Mouse (Mus musculus): ENCODE measurements around the gene Ifi35. TPM values are rescaled to one million over a fixed set of nuclear protein-coding genes. Genes with fewer than 3 reads are reported as not detected.

Gene Ifi35
- 0.93 TPM for polyA plus RNA-seq (2014; fragmentation: Illumina TruSeq; extraction: RNeasy Lipid Tissue Mini Kit (QIAGEN cat#74804); ENCODE audit: low read depth, low replicate concordance)

DNA sequence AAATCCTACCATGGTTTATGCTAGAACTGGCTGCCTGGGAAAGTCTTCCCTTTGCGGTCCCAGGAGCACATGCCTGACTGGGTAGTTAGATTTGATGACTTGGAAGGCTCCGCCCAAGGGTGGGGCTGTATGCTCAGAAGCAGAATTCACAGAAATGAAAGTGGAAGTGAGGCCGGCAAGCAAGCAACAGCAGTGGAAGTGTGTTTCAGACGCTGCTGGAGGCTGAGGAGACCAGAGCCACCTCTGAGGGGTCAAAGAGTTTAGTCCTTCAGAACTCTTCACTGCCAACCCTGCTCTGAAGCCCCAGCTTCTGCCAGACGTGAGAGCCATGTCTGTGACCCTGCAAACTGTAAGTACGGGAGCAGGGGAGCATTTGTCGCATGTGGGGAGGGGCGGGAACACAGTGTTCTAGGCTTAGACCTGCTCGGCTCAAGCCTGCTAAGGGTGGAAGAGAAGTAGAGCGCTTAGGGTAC, at the start of gene Ifi35:
Gene Ifi35, plus strand, starts transcription at position 134 of the 473 bp plus-strand sequence.

DNA sequence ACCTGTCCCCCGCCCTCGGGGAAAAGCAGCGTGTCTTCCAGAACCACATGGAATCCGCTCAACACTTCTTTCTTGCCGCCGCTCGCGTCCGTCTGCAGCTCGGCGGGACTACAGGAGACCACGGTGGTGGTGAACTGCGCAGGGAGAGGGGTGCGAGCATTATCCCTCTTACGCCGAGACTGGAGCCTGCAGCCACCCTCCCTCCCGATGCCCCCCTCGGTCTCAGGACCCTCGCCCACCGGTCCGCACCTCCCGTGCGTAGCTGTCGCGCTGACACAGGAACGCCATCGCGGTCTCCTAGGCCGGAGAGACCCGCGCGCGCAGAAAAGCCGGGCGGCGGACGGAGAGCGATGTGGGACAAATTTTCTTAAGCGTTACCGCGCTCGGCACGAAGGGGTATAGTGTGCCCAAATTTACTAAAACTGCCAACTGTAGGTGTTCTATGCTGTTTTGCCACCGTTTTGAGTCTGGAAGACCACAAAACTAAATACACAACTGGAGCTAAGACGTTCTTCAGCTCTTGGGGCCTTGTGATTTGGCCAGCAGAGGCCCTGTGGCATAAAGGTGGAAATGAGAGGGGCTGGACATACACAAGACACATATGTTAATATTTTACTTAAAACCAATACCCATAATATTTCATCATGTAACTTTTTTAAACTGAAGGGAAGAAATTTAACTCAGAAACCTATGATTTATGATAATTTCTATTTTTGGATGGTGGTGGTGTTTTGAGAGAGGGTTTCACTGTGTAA, 30.9 kb upstream of the Ifi35 start, which contains the start of gene Aarsd1:
Gene Aarsd1, minus strand, starts transcription at position 515 of the 755 bp plus-strand sequence.

DNA sequence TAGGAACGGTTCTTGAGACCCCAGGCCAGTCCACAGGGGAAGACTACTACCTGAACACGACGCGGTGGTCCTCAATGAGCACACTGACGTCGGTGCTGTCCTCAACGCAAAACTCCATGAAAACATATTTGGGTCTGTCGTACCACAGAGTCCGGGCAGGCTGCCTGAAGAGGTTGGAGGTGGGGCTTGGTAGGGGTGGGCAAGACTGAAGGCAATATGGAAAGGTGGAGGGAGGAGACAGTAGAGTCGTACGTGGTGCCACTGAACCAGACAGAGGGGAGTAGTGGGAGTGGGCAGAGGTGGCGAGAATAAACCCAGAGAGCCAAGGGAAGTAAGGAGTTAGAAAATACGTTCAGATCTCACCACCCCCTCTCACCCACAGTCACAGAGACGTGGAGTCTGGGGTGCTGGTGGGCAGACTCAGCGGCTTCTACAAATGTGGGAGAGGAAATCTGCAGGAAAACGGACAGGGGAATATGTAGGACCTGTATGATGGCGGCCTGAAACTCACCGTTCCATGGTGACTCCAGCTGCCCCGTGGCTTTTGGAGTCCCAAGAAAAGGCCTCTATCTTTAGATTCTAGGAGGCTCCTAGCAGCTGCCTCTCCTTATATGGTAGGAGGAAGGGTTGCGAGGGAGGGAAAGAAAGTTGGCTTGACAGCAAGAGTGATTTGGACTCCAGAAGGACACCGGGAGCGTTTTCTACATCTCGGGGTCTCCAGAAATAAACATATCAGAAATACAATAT, 23.9 kb upstream of the Ifi35 start, which contains the start of gene Gm27029:
Gene Gm27029, minus strand, starts transcription at position 692 of the 747 bp plus-strand sequence.

DNA sequence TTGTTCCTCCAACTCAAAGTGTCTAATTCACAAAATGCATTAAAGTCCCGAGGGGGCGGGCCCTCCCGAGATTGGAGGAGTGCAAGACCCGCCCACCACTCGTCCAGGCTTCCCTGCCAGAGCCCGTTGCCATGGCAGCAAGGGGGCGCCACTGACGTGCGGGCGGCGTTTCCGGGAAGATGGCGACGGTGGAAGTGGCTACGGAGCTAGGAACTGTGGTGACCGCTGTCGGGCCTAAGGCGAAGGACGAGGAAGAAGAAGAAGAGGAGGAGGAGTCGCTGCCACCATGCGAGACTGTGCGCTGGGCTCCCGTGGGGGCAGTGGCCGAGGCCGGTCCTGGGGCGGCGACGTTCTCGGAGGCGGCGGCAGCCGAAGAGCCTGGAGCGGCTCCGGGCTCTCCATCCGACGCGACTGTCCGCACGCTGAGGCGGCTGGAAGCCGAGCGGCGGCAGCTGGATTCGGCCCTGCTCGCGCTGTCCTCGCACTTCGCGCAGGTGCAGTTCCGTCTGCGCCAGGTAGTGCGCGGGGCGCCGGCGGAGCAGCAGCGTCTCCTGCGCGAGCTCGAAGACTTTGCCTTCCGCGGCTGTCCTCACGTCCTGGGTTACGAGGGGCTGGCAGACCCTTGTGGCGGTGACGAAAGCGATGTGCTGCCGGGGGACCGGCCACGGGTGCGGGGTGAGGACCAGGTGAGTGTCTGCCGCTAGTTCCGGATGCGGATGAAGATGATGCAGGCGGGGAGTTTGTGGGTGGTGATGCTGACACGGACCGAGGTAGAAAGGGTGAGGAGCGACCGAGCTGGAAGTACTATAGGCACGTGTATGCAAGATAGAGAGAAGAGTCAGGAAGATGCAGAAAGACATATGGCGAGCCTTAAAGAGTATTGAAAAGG, 23.0 kb upstream of the Ifi35 start, which contains the start of the genes Rundc1 and Ptges3l:
Gene Rundc1, plus strand, starts transcription at position 161 of the 889 bp plus-strand sequence.
Gene Ptges3l, minus strand, starts transcription at position 409 of the 889 bp plus-strand sequence.

DNA sequence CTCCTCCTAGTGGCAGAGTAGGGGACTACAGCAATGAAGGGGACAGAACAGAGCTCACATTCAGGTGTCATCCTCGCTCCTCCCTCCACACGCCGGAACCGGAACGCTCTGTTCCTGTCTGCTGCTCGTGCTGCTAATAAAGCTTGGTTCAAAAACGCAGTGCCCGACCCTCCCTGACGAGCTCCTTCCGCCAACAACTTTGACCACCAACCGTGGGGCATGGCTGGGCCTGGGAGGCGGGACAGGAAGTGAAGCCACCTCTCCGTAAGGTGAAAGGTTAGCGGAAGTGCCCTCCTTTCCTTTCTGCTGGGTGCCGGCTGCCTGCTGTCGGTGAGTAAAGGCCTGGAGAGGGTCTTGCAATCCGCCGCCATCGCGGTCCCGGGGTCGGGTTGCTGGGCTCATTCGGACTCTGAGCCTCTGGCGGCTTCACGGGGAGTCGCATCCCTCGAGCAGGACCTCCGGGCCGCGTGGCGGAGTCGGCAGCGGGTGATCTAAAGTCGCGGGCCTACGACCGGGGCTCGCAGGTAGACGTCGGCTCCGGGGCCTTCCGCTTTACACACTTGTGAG, 6.0 kb upstream of the Ifi35 start, which contains the start of gene Rpl27:
Gene Rpl27, plus strand, starts transcription at position 172 of the 567 bp plus-strand sequence.

DNA sequence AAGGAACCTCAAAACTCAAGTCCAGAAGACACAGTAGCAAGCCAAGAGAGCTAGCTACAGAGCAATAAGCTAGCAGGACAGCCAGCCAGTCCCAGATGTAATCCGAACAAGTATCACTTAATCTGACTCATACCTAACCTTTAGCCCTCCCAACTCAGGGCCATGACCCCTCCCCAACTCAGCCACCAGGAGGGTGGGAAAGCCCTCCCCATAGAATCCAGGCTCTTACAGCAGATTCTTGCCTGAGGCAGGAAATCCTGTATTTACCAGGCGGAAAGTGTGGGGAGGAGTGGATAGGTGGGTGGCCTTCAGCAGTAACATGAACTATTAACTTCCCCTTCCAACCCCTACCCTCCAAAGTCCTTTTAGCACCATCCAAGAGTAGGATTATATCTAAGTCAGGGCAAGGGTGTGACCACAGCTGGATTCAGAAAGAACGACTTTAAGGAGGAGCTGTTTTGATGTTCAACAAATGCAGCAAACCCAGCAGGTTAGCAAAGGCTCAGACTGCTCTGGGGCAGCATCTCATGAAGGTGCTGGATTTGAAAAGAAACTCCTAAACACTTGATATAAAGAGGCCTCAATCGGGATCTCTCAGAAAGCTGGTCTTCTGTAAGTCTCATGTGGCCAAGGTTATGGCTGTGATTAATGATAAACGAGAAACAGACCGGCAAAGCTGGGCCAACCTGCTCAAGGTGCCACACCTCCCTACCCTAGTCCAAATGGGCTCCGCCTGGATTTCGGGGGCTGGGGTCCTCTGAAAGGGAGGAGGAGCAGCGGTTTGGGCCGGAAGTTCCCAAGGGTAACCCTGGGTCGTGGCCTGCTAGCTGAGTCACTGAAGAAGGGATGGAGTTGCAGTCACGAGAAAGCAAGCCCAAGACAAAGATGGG, 16.2 kb downstream of the Ifi35 start, which contains the start of gene Rnd2:
Gene Rnd2, plus strand, starts transcription at position 789 of the 890 bp plus-strand sequence.

DNA sequence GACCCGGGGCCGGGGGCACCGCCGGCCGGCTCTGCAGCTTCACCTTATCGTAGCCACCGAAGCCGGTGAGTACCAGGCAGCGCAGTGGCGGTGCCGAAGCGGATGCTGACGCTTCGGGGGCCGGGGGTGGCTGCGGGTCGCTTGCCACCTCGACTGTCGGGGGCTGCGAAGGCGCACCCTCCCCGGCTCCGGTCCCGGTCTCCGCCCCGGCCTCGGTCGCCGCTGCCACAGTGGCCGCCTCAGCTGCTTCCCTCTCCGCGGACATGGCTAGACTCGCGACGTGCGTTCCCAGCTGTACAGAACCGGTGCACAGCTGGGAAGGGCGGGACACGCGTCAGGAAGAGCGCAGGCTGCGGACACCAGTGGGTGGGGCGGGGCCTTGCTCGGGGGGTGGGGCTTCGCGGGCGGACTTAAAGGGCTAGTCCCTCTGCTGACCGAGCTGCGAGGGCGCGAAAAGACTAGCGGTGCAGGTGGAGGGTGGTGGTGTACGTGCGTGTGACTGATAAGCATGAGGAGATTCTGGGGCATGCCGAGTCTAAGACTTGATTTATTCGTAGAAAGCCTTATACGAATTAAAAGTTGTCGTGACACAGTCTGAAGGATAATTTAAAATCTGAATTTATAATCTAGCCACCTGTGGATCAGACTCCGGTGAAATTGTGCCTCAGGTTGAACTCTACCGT, 17.8 kb downstream of the Ifi35 start, which contains the start of gene Vat1:
Gene Vat1, minus strand, starts transcription at position 362 of the 683 bp plus-strand sequence.

Other genes starting within 250 kb of the Ifi35 start
- 30.4 TPM for gene Ezh1, start 221.9 kb upstream of the Ifi35 start, polyA plus RNA-seq (2014; fragmentation: Illumina TruSeq; extraction: RNeasy Lipid Tissue Mini Kit (QIAGEN cat#74804); ENCODE audit: low read depth, low replicate concordance)
- gene Ramp2, start 202.4 kb upstream of the Ifi35 start, polyA plus RNA-seq (2014; fragmentation: Illumina TruSeq; extraction: RNeasy Lipid Tissue Mini Kit (QIAGEN cat#74804); ENCODE audit: low read depth, low replicate concordance) = 6.7 TPM
- gene Vps25, start 194.7 kb upstream of the Ifi35 start, polyA plus RNA-seq (2014; fragmentation: Illumina TruSeq; extraction: RNeasy Lipid Tissue Mini Kit (QIAGEN cat#74804); ENCODE audit: low read depth, low replicate concordance) = 115 TPM
- gene Wnk4, start 187.8 kb upstream of the Ifi35 start, polyA plus RNA-seq (2014; fragmentation: Illumina TruSeq; extraction: RNeasy Lipid Tissue Mini Kit (QIAGEN cat#74804); ENCODE audit: low read depth, low replicate concordance) = 2.6 TPM
- 4.6 TPM for gene Cntd1, start 169.4 kb upstream of the Ifi35 start, polyA plus RNA-seq (2014; fragmentation: Illumina TruSeq; extraction: RNeasy Lipid Tissue Mini Kit (QIAGEN cat#74804); ENCODE audit: low read depth, low replicate concordance)
- 13.9 TPM for gene Coa3, start 169.3 kb upstream of the Ifi35 start, polyA plus RNA-seq (2014; fragmentation: Illumina TruSeq; extraction: RNeasy Lipid Tissue Mini Kit (QIAGEN cat#74804); ENCODE audit: low read depth, low replicate concordance)
- 96.1 TPM for gene Becn1, start 146.1 kb upstream of the Ifi35 start, polyA plus RNA-seq (2014; fragmentation: Illumina TruSeq; extraction: RNeasy Lipid Tissue Mini Kit (QIAGEN cat#74804); ENCODE audit: low read depth, low replicate concordance)
- 180 TPM for gene Psme3, start 132.2 kb upstream of the Ifi35 start, polyA plus RNA-seq (2014; fragmentation: Illumina TruSeq; extraction: RNeasy Lipid Tissue Mini Kit (QIAGEN cat#74804); ENCODE audit: low read depth, low replicate concordance)
- gene Aoc2, start 123.3 kb upstream of the Ifi35 start, polyA plus RNA-seq (2014; fragmentation: Illumina TruSeq; extraction: RNeasy Lipid Tissue Mini Kit (QIAGEN cat#74804); ENCODE audit: low read depth, low replicate concordance) = 0.28 TPM
- gene Aoc3, start 117.8 kb upstream of the Ifi35 start, polyA plus RNA-seq (2014; fragmentation: Illumina TruSeq; extraction: RNeasy Lipid Tissue Mini Kit (QIAGEN cat#74804); ENCODE audit: low read depth, low replicate concordance) = 2.3 TPM
- 542 TPM for gene G6pc, start 80.8 kb upstream of the Ifi35 start, polyA plus RNA-seq (2014; fragmentation: Illumina TruSeq; extraction: RNeasy Lipid Tissue Mini Kit (QIAGEN cat#74804); ENCODE audit: low read depth, low replicate concordance)
- 10.7 TPM for gene Aarsd1, start 30.8 kb upstream of the Ifi35 start, polyA plus RNA-seq (2014; fragmentation: Illumina TruSeq; extraction: RNeasy Lipid Tissue Mini Kit (QIAGEN cat#74804); ENCODE audit: low read depth, low replicate concordance)
- 0.81 TPM for gene Gm27029, start 23.6 kb upstream of the Ifi35 start, polyA plus RNA-seq (2014; fragmentation: Illumina TruSeq; extraction: RNeasy Lipid Tissue Mini Kit (QIAGEN cat#74804); ENCODE audit: low read depth, low replicate concordance)
- 3.9 TPM for gene Rundc1, start 23.3 kb upstream of the Ifi35 start, polyA plus RNA-seq (2014; fragmentation: Illumina TruSeq; extraction: RNeasy Lipid Tissue Mini Kit (QIAGEN cat#74804); ENCODE audit: low read depth, low replicate concordance)
- gene Ptges3l, start 23.1 kb upstream of the Ifi35 start, polyA plus RNA-seq (2014; fragmentation: Illumina TruSeq; extraction: RNeasy Lipid Tissue Mini Kit (QIAGEN cat#74804); ENCODE audit: low read depth, low replicate concordance) = 2.0 TPM
- 36.8 TPM for gene Rpl27, start 6.1 kb upstream of the Ifi35 start, polyA plus RNA-seq (2014; fragmentation: Illumina TruSeq; extraction: RNeasy Lipid Tissue Mini Kit (QIAGEN cat#74804); ENCODE audit: low read depth, low replicate concordance)
- 4.5 TPM for gene Rnd2, start 16.6 kb downstream of the Ifi35 start, polyA plus RNA-seq (2014; fragmentation: Illumina TruSeq; extraction: RNeasy Lipid Tissue Mini Kit (QIAGEN cat#74804); ENCODE audit: low read depth, low replicate concordance)
- 1.5 TPM for gene Vat1, start 17.8 kb downstream of the Ifi35 start, polyA plus RNA-seq (2014; fragmentation: Illumina TruSeq; extraction: RNeasy Lipid Tissue Mini Kit (QIAGEN cat#74804); ENCODE audit: low read depth, low replicate concordance)
- gene Brca1, start 103.5 kb downstream of the Ifi35 start, polyA plus RNA-seq (2014; fragmentation: Illumina TruSeq; extraction: RNeasy Lipid Tissue Mini Kit (QIAGEN cat#74804); ENCODE audit: low read depth, low replicate concordance) = 0.32 TPM
- gene Nbr1, start 103.7 kb downstream of the Ifi35 start, polyA plus RNA-seq (2014; fragmentation: Illumina TruSeq; extraction: RNeasy Lipid Tissue Mini Kit (QIAGEN cat#74804); ENCODE audit: low read depth, low replicate concordance) = 182 TPM
- 36.1 TPM for gene Tmem106a, start 133.8 kb downstream of the Ifi35 start, polyA plus RNA-seq (2014; fragmentation: Illumina TruSeq; extraction: RNeasy Lipid Tissue Mini Kit (QIAGEN cat#74804); ENCODE audit: low read depth, low replicate concordance)
- gene Gm11634, start 150.8 kb downstream of the Ifi35 start, polyA plus RNA-seq (2014; fragmentation: Illumina TruSeq; extraction: RNeasy Lipid Tissue Mini Kit (QIAGEN cat#74804); ENCODE audit: low read depth, low replicate concordance) = not detected
- not detected for gene Rdm1, start 178.8 kb downstream of the Ifi35 start, polyA plus RNA-seq (2014; fragmentation: Illumina TruSeq; extraction: RNeasy Lipid Tissue Mini Kit (QIAGEN cat#74804); ENCODE audit: low read depth, low replicate concordance)
- 7.3 TPM for gene Arl4d, start 217.1 kb downstream of the Ifi35 start, polyA plus RNA-seq (2014; fragmentation: Illumina TruSeq; extraction: RNeasy Lipid Tissue Mini Kit (QIAGEN cat#74804); ENCODE audit: low read depth, low replicate concordance)

Measured in kidney, adult 10 weeks (tissue).